Mouse (Mus musculus): ENCODE data around the gene Uckl1. TPM values are rescaled to one million over a fixed set of nuclear protein-coding genes. Genes with fewer than 3 reads are reported as not detected.

Uckl1 gene
- polyA plus RNA-seq, 1 experiment from 2014 or later, result 33.5 TPM

- peak within 1 kb of the TSS; percentile 92 for H3K9ac ChIP-seq (replicated peaks; ENCODE audit: low read length)
- no peaks in the 10 kb centered on the region for H3K27me3 ChIP-seq (ENCODE audit: control insufficient read depth, insufficient read depth, low read length)
- ATAC-seq (replicated peaks; ENCODE audit: insufficient number of reproducible peaks, low FRiP score, low TSS enrichment, low read depth) (peak; percentile 97), DNase-seq (ENCODE audit: low spot score) (peak; percentile 99)
- H3K4me2 ChIP-seq (ENCODE audit: low read depth, low read length), result peak within 1 kb of the TSS; percentile 58
- no peaks in the 10 kb centered on the region for H3K4me1 ChIP-seq (ENCODE audit: control insufficient read depth, insufficient read depth, low read length)
- H3K36me3 ChIP-seq (replicated peaks; ENCODE audit: control insufficient read depth, insufficient read depth, low read depth, low read length), result no peaks in the 10 kb centered on the region; the same call in 1 of the 2 replicates
- WGBS, result under 1% methylated on average over 74 of the region's 74 CpGs
- H3K4me3 ChIP-seq (ENCODE audit: low read depth, low read length), result peak within 1 kb of the TSS; percentile 94
- peak within 1 kb of the TSS; percentile 96 for H3K27ac ChIP-seq (replicated peaks; ENCODE audit: low read depth, low read length)
- H3K9me3 ChIP-seq (replicated peaks; ENCODE audit: control insufficient read depth, low read length), result no peaks in the 10 kb centered on the region
These were observed 64.4 kb downstream of the Uckl1 start, which contains the start of gene Dnajc5 for GRCm38 (mm10) chr2:181520118-181520935. Dnajc5 (plus strand) TSS chr2:181520485.

GRCm38 (mm10) chr2:181519201-181519600 lies 65.5 kb downstream of the Uckl1 start:
- H3K4me2 ChIP-seq (ENCODE audit: low read depth, low read length), result peak overlapping the region; percentile 58
- DNase-seq (ENCODE audit: low spot score) (no peak), ATAC-seq (replicated peaks; ENCODE audit: insufficient number of reproducible peaks, low FRiP score, low TSS enrichment, low read depth) (no peak)
- H3K9ac ChIP-seq (replicated peaks; ENCODE audit: low read length), result peak overlapping the region; percentile 92
- no peaks in the 10 kb centered on the region for H3K9me3 ChIP-seq (replicated peaks; ENCODE audit: control insufficient read depth, low read length)
- no peaks in the 10 kb centered on the region for H3K27me3 ChIP-seq (ENCODE audit: control insufficient read depth, insufficient read depth, low read length)
- H3K4me3 ChIP-seq (ENCODE audit: low read depth, low read length), result peak overlapping the region; percentile 94
- H3K4me1 ChIP-seq (ENCODE audit: control insufficient read depth, insufficient read depth, low read length), result no peaks in the 10 kb centered on the region
- H3K36me3 ChIP-seq (replicated peaks; ENCODE audit: control insufficient read depth, insufficient read depth, low read depth, low read length), result no peaks in the 10 kb centered on the region; the same call in 1 of the 2 replicates
- 74% methylated on average over 3 of the region's 3 CpGs for WGBS
- peak overlapping the region; percentile 96 for H3K27ac ChIP-seq (replicated peaks; ENCODE audit: low read depth, low read length)

Small RNA genes within 50 kb of the gene (microRNA-seq; reads per million reads assigned to microRNA genes)
- not detected for gene Mir7006 (ENCODE audit: borderline number of aligned reads)

Other genes starting within 250 kb of the Uckl1 start
- gene Zgpat, start 220.0 kb downstream of the Uckl1 start, polyA plus RNA-seq (2014; fragmentation: Nextera tagmentation; extraction: Ambion mirVana), result 29.1 and 37.0 TPM in 2 replicates
- gene Arfrp1, start 219.5 kb downstream of the Uckl1 start, polyA plus RNA-seq (2014; fragmentation: Nextera tagmentation; extraction: Ambion mirVana), result 49.7 and 50.8 TPM in 2 replicates
- gene Lime1, start 204.8 kb downstream of the Uckl1 start, polyA plus RNA-seq (2014; fragmentation: Nextera tagmentation; extraction: Ambion mirVana), result 15.2 and 18.5 TPM in 2 replicates
- 7.4 and 9.0 TPM in 2 replicates for gene Zbtb46, start 125.5 kb downstream of the Uckl1 start, polyA plus RNA-seq (2014; fragmentation: Nextera tagmentation; extraction: Ambion mirVana)
- 0.11 and 0.15 TPM in 2 replicates for gene Abhd16b, start 91.7 kb downstream of the Uckl1 start, polyA plus RNA-seq (2014; fragmentation: Nextera tagmentation; extraction: Ambion mirVana)
- 166 and 169 TPM in 2 replicates for gene Tpd52l2, start 87.8 kb downstream of the Uckl1 start, polyA plus RNA-seq (2014; fragmentation: Nextera tagmentation; extraction: Ambion mirVana)
- gene Dnajc5, start 64.4 kb downstream of the Uckl1 start, polyA plus RNA-seq (2014; fragmentation: Nextera tagmentation; extraction: Ambion mirVana), result 77.0 and 79.1 TPM in 2 replicates
- 79.0 and 80.3 TPM in 2 replicates for gene Prpf6, start 7.0 kb upstream of the Uckl1 start, polyA plus RNA-seq (2014; fragmentation: Nextera tagmentation; extraction: Ambion mirVana)
- 24.4 and 31.3 TPM in 2 replicates for gene Zfp512b, start 7.9 kb upstream of the Uckl1 start, polyA plus RNA-seq (2014; fragmentation: Nextera tagmentation; extraction: Ambion mirVana)
- 22.7 and 30.3 TPM in 2 replicates for gene Samd10, start 14.3 kb upstream of the Uckl1 start, polyA plus RNA-seq (2014; fragmentation: Nextera tagmentation; extraction: Ambion mirVana)
- 0.29 and 0.39 TPM in 2 replicates for gene Gm29797, start 72.1 kb upstream of the Uckl1 start, polyA plus RNA-seq (2014; fragmentation: Nextera tagmentation; extraction: Ambion mirVana)
- gene Sox18, start 86.7 kb upstream of the Uckl1 start, polyA plus RNA-seq (2014; fragmentation: Nextera tagmentation; extraction: Ambion mirVana), result 15.9 and 20.4 TPM in 2 replicates
- 21.8 and 22.5 TPM in 2 replicates for gene Tcea2, start 95.4 kb upstream of the Uckl1 start, polyA plus RNA-seq (2014; fragmentation: Nextera tagmentation; extraction: Ambion mirVana)
- gene Rgs19, start 109.1 kb upstream of the Uckl1 start, polyA plus RNA-seq (2014; fragmentation: Nextera tagmentation; extraction: Ambion mirVana), result 74.3 and 83.0 TPM in 2 replicates
- not detected in 2 replicates for gene Lkaaear1, start 113.5 kb upstream of the Uckl1 start, polyA plus RNA-seq (2014; fragmentation: Nextera tagmentation; extraction: Ambion mirVana)
- gene Oprl1, start 130.1 kb upstream of the Uckl1 start, polyA plus RNA-seq (2014; fragmentation: Nextera tagmentation; extraction: Ambion mirVana), result 4.6 and 6.1 TPM in 2 replicates
- 5.8 and 6.4 TPM in 2 replicates for gene Myt1, start 178.4 kb upstream of the Uckl1 start, polyA plus RNA-seq (2014; fragmentation: Nextera tagmentation; extraction: Ambion mirVana)

Measured in embryonic facial prominence, embryonic 11.5 days (tissue).